Mouse (Mus musculus) adipocyte (in vitro differentiated cells): Measurements from ENCODE around the gene Etv3.
A peak's percentile ranks its signal among the peaks of the same experiment; 100 is the strongest.
"Not testable (repeated sequence)": the region's sequence is repeated elsewhere in the genome, so short reads cannot be mapped to it uniquely, and the experiment has no call there.

ENCODE experiments used
- DNase-seq: peaks from one replicate; pipeline ENCODE4 v3.0.0-alpha.2; 2016; ENCODE audit warnings: low spot score

The Etv3 gene

DNA sequence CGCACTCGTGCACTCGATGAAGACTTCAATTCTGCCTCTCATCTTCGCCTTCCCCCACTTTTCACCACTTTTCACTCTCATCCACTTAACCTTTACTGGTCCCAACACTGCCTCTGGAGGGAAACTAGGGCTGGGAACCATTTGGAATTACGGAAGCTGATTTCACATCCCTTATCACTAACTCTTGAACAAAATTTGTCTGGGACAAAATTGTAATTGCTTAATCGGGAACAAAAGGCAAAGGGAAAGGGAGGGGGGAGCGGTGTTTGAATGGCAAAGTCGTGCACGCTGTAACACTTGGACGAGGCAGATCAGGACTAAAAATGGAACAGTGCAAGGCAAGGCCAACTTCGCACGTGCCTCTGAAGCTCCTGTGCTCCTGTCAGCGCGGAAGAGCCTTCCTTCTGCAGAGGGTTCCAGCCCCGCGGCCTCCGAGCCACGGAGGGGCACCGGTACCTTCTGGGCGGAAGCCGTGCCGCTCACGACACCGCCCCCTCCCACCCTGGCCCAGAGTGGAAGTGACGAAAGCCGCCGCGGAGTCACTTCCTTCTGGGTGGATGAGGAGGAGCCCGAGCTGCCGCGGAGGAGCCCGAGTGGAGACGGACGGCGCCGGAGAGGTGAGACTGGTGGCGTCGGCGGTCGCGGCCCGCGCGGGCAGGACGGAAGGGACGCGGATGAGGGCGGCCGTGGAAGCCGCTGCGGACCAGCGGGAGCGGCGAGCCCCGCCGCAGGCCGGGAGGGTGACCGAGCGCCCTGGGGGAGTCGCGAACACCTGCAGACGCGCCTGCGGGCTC, at the start of gene Etv3:
TSS of gene Etv3 (plus strand) at position 365 of the 794 bp plus-strand sequence.
- peak; percentile 89 for DNase-seq

DNA sequence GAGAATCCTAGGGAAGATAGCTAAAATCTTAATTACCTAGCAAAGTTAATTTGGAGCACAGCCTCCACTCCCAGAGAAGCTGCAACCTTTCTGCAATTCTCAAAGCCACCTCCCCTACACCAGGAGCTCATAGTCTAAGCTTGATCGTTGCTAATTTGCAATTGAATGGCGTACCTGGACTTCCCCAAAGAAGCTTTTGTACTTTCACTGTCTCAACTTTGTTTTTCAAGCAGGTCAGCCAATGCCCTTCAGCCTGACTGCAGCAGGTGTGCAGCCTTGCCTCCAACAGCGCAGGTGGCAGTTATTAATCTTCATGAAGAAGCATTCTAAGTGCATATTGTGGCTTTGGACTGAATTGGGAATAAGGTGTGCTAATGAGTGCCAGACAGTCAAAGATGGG, 47.3 kb upstream of the Etv3 start:
- DNase-seq: not testable (repeated sequence)

DNA sequence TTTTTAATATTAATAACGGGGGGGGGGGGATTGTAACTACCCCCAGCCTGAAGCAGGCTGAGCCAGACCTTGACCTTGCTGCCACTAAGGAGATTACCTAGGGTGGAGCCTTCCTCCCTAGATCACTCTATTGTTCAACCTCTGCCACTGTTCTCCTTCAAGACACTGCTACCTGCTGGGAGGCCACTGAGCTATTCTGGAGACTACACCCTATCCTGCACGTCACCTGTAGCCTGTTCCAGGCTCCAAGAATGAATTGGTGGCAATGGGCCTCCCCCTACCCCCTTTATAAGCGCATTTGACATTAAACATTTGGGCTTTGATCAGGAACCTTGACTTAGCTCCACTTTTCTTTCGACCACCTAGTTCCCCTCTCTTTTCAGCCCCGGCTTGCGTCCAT, 46.6 kb upstream of the Etv3 start:
- DNase-seq: not testable (repeated sequence)

DNA sequence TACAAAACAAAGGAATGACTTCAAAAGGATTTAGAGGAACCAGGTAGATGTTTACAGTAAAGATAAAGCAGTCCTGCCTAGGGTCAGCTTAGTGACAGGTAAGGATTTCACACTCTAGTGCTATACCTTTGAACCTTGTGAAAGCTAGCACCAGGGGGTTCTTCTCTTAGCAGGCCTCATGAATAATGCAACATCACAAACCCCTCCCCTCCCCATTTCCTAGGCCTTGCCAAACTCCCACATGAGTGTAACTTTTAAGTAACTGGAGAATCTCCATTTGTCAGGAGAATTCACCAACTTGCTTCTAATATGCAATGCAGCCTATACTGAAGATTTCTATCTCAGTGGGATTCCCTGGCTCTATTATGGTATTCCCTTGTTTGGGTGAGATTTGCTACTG, 46.0 kb upstream of the Etv3 start:
- DNase-seq: not testable (repeated sequence)

DNA sequence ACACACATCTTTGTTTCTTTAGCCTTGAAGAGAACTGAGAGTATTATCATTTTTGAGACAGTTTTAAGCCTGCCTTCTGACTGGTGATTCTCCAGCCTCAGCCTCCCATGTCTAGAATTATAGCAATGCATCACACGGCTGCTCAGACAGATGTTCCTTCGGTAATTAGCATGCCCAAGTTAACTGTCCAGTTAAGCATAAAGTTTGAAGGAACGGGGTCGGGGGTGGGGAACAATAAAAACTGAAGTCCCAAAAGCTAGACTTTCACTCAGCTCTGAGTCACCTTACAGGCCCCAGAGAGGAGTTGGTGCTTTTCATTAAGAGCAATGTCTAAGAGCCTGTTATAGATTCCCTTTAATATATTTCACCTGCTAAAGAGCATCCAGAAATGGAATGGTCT, 37.8 kb upstream of the Etv3 start:
- DNase-seq: no peak

DNA sequence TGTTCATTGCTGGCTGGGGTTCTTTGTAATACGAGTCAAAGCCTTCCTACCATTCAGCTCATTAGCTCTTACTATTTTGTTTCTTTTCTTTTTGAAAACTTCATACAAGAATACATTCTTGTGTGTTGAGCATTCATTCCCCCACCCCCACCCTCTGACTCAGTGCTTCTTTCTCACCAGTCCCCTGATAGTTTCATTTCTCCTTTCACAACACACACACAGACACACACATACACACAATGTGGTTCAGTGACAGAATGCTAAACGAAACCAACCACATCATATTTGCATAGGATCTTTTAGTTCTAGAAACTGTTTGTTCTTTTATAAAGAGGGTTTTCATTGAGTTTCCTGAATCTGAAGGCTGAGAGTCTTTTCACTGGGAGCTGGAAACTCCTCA, 37.3 kb upstream of the Etv3 start:
- no peak for DNase-seq

DNA sequence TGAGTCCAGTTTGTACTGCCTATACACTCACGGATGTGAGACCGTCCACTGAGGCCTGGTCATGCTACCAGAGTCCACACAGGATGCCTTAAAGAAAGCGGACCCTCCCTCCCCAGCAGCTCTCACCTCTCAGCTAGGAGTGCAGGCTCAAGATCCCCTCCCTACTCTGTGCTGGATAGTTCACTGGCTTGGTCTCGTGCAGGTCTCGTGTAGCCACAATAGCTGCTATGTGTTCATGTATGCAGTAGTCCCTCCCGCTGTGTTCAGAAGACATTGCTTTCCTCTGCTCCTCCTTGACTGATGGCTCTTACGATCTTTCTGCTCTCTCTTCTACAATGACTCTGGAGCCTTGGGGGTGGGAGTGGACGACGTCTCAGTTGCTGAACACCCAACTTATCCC, 26.9 kb upstream of the Etv3 start:
- no peak for DNase-seq

DNA sequence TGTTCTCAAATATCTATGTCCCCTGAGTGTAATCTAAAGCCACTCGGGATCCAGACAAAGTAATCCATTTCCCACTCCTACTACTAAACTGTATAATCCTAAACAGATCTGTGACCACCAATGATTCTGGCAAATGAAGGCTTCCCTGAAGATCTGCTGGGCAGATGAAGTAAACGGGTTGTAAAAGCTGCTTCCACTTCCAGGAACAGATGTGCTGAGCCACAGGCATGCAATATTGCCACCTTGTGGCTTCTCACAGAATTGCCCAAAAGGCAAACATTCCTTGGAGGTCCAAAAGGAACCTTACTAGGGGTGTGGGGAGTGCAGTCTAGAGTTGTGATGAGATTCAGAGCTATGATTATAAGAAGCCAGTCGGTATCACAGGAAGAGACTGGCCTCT, 26.1 kb upstream of the Etv3 start:
- DNase-seq: peak; percentile 79

DNA sequence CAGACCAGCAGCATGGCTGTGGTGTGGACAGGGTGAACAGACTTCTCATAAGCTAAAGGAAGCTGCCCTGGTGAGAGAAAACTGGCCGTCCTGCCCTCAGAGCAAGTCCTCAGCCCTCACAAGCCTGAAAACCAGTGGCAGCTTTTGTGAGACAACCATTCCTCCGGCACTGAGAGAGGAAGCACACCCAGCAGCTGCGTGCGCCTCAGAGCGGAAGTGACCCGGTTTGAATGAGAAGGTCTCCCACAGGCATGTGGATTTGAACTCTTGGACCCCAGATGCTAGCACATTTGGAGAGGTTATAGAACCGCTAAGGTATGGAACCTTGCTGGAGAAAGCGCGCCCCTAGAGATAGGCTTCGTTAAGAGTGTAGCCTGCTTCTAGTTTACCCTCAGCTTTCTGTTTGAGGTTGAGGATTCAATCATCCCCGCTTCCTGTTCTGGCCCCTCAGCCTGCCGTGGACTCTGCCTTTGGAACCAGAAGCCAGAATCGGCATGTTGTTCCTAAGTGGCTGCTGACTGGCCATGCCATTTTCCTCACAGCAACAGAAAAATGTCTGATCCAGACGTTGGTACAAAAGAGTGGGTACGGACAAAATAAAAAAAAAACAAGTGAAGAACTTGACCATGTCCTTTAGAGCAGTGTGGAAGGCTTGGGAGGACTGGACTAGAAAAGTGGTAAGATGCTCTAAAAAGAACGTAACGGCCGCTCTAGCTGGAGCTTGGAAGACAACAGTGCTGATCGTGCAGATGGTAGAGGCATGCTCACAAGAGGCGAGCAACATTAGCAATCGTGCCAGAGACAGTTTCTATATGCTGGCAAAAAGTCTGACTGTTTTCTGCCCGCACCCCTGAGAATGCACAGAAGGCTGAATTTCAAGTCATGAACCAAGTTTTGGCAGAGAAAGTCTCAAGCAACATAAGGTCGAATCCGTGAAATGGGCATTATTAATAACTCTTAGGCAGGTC, 24.8 kb upstream of the Etv3 start:
- DNase-seq: no peak

DNA sequence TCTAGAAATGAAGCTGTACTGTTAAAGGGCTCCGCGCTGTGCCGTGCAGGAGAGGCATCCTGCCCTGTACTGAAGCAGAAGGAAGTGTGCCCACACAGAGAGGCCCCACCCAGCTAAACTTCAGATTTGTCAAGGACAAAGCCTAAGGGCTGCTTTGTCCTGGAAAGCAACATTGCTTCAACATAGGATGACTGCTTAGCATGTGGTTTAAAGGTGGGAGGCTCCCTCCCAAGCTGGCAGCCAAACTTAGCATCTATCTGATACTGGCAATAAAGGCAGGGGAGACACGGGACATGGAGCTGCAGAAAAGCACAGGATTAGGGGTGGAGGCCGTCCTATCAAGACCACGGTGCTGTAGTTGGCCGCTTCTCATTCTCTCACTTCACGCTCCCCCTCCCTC, 24.1 kb upstream of the Etv3 start:
- DNase-seq: no peak

DNA sequence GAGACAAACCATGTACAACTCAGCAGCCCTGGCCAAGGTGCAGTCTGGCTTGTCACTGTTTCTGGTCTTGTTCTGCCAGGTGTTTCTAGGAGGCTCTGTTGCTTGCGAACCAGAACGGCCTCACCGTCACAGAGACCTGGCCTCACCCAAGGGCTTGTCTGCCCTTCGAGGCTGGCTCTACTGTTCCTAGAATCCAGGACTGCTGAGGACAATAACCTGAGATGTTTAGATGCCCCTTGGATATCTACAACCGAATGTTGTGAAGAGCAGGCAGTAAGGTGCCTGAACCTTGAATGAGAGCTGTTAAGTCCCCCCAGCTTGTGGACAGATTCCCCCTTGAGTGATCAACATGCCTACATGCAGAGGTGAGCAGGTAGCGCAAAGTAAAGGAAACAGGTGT, 22.4 kb upstream of the Etv3 start:
- peak; percentile 1 for DNase-seq

DNA sequence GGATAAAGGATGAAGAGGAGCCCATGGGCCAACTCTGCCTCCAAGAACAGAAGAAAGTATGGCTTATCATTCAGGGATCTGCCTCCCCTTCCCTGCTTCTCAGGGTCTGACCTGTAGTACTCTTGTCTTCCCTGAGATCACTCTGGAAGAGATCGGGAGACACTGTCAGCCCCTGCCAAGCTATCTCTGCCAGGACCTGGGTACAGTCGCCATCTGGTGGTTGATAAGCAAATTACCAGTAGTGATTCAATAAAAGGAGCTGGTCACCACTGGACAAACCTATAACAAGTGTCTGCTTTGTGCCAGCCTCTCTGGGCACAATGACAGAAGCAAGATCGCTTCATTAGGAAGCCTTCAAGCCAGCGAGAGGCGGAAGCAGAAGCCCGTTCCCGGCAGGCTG, 20.9 kb upstream of the Etv3 start:
- peak; percentile 72 for DNase-seq

DNA sequence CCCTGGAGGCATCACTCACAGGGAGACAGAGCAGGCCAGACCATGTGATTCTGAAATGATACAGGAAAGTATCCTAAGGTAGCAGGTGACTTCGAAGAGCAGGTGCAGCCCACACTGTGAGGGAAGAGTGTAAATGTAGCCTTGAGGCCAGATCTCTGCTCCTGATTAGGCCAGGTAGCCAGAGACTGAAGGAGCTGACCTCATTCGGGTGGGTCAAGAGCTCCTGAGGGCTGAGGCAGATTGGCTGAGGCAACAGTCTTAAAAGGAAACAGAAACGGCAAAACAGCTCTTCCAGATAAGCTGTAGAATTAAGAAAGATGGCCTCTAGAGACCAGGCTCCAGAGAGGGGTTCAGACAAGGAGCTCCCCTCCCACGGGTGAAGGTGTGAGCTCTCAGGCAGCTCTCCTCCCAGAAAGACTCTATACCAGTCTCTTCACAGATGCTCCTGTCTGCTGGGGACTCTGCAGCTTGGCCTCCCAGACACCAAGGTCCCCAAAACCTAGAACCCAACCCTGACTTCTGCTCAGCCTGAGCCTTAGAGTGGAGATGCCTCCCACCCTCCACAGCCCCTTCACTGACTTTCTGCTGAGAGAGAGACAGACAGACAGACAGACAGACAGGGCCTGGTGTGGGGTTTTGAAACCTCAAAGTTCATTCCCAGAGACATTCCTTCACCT, 20.3 kb upstream of the Etv3 start:
- DNase-seq: no peak

DNA sequence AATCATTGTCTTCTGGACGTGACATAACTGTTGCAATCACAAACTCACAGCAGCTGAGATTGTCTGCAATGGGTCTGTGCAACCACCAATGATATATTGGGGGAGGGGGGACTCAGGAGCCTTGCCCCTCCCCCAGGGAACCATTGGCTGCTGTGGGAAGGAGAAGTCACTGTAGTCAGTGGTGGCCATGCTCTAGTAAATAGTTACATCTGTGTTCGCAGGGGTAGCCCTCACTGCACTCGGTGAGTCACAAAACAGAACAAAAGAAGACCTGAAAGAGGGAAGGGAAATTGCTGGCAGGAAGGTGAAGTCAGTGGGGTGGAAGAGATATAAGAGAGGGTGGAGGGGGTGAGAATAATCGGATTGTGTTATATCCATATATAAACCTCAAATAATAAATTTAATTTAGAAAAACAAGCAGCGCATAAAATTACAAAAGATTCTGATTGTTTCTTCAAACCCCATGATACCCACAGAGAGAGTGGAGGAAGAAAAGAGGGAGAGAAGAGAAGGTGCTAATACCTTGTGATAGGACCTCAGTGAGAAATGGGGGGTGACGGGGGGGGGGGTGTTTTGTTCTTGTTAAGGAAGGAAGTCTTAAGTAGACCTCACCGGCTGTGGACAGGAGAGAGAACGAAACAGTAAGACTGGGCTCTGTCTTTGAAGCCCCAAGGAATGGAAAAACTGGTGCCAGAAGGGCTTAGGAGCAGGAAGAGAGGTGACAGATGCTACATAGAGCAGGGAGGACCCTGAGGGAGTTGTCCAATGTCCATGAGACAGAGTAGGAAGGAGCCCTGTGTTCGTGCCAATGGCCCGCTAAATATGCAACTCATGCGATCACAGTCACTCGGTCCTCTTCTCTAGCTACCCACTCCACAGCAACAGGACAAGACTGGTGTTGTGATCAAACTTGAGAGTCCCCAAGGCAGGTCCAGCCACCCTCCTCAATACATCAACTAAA, 18.5 kb upstream of the Etv3 start:
- no peak for DNase-seq

DNA sequence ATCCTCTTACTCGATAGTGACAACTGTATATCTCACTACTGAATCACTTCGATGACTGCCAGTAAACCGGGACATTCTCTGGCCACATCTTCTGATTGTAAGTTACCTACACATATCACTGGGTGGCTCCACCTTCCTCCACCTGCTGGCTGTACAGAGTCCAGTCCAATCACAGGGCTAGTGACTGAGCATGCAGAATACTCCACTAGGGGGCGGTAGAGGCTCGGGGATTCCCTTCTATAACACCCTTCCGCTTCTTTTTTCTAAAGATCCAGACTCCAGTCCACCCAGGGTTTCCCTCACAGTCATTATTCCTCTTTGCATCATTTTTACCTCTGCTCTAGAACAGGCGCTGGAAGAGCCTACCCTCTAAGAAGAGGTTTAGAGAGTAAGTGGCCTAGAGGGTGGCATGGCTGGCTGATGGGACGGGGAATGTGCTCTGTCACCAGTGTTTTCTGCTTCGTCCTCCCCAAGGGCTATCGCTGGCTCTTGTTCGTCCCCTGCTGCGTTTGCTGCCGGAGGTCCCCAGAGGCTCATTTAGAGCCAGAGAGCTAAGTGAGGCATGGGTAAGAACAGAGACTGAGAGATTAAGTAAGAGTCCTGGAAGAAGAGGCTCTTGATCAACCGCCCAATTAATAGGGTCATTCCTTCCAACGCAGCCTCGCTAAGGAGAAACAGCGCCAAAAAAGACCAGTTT, 16.9 kb upstream of the Etv3 start:
- DNase-seq: peak; percentile 98

DNA sequence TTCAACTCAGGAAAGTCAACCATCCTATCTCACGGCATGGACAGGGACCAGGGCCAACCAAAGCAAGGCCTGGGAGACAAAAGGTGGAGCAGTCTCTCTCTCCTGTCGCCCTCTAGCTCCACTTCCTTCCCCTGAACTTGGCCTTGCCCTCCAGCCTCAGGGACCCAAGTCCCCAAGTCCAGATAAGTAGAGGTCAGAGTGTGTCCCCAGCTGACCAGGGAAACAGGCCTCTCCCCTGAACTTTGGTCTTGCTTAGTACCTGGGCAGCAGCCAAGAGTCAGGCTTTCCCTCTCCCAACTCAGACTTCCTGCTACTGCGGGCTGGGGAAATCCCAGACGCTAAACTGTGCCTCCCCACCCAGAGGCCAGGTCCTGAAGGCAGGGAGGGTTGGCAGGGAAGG, 16.1 kb upstream of the Etv3 start:
- DNase-seq: peak; percentile 94

DNA sequence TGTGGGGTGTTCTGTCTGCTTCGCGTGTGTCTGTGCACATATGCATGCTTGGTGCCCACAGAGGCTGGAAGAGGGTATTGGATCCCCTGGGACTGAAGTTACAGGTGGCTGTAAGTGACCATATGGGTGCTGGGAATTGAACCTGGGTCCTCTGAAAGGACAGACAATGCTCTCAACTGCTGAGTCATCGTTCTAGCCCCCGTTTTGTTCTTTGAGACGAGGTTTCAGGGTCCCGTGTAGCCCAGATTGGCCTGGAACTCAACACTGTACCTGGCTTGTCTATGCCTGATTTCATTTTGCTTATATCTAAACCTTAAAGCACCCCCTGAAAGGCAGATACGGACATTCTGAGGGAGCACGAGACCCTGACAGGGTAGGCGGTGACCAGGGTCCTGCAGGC, 14.4 kb upstream of the Etv3 start:
- no peak for DNase-seq

DNA sequence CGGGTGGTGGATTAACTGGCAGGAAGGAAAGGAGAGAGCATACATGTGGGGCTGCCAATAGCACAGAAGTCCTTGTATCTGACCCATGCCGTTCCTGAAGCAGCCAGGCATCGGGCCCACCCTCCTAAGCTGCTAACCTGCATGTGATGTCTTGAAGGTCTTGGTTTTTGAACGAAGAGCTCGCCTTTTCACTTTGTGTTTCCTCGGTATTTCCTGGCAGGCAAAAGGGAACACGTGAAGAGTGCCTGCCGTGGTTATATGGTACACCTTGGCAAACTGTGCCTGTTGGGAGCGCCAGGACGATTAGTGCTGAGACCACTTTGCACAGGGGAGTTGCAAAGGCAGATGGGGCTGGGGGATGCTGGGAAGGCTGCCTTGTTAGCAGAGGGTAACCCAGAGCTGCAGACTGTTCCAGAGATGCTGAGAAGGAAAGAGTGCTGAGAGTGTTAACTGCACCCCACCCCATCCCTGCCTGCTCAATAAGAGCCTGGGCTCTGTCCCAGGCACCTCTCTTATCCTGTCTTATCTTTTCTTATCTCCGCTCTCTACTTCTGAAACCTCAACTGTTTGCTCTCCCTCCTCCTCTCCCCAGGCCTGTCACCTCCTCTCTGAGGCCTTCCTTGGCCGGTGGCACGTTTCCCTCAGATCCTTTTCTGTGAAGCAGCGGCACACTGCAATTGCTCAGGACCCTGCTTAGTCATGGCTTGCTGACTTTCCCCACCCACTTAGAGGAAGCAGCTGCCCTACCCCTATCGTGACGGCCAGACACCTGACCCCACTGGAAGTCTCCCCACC, 13.0 kb upstream of the Etv3 start:
- DNase-seq: no peak

DNA sequence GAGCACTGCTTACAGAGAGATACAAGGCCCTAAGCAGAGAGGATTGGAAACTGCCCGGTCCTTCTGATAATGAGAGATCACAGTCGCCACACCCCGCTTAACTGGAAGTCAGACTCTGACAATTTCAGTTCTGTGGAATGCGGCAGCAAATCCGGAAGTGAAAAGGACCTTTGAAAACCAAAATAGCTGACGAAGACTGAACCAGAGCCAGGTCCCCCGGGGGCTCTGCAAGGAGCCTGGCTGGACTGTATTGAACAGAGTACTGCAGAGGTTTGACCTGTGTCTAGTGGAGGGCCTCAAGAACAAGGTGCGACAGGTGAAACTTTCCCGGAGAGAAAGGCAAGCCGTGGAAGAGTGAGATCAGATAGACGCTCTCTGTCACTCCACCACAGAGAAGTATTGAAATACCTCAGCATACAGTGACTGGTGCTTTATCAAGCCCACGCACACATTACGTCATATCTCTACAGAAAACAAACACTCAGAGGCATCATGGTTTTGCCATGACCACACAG, 9.6 kb upstream of the Etv3 start:
- DNase-seq: no peak

DNA sequence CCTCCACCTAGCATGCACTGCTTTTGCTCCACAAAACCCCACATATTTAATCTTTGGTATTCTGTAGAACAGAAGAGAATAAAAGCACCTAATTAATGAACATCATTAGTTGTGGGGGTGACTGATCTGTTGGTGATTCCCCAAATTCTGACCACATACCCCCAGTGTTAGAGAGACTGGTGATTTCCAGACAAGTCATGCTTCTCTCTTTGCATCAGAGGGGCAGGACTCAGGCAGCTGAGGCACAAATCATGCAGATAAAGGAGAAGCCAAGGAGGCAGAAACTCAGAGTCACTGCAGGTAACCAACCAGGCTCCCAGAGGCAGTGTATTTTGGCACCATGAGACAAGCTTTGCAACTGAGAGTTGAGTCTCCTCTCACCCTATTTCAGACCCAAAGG, 6.8 kb upstream of the Etv3 start:
- no peak for DNase-seq
